ENCODE assay signal across 21 mouse cellular contexts in genomic region chr19:47780145-47780544, GRCm38 (mm10). TPM values are rescaled to one million over a fixed set of nuclear protein-coding genes. Genes with fewer than 3 reads are reported as not detected.
A peak's percentile ranks its signal among the peaks of the same experiment; 100 is the strongest.
DNase-seq lines count a peak whose midpoint lies in the region; ATAC-seq and TF ChIP-seq lines count a peak whose summit lies in the region.
"Had no signal": no experiment of that assay in that cellular context is flagged by ENCODE, and none has a peak within 500 bp of the region (broad histone marks: within the 10 kb centered on the region; RNA-seq: fewer than 3 reads in every experiment).

No protein-coding gene starts in this region.

- no peak for TF ChIP-seq CTCF in left cerebral cortex, adult 2 months (IDR thresholded peaks at IDR 0.05)
- no peak for TF ChIP-seq CTCF in brain, embryonic 14.5 days (IDR thresholded peaks at IDR 0.05; ENCODE audit: borderline replicate concordance, extremely low read depth, insufficient read depth, insufficient read length)

- TF ChIP-seq POLR2A in brain, embryonic 14.5 days (IDR thresholded peaks at IDR 0.05; ENCODE audit: borderline replicate concordance, extremely low read depth, insufficient read depth, insufficient read length, poor library complexity, severe bottlenecking), result no peak

- intact Hi-C loops in left cerebral cortex, postnatal 14 days (cut with DNase I), result no loop called here
- intact Hi-C loops in left cerebral cortex, adult 2 months (cut with DNase I), result no loop called here

- H3K27ac ChIP-seq in left cerebral cortex, adult 2 months, result no peak overlapping the region
- H3K27ac ChIP-seq: embryonic facial prominence, embryonic 13.5 days; gastrocnemius, adult 2 months; heart, adult 2 months; heart, embryonic 15.5 days; hindbrain, embryonic 13.5 days; hindbrain, postnatal 0 days had no signal

- DNase-seq in frontal cortex, postnatal 14 days (ENCODE audit: low spot score in 2 of 2), result no peak
- peak; percentile 28 to 54 for DNase-seq in left cerebral cortex, postnatal 14 days (ENCODE audit: low spot score in 2 of 2)
- DNase-seq in left cerebral cortex, adult 2 months (ENCODE audit: extremely low spot score in 1 of 2, low spot score in 2 of 2), result no peak
- DNase-seq in brain, embryonic 14.5 days (ENCODE audit: low read depth), result peak; percentile 18
- DNase-seq: adrenal gland, adult 8-10 months; adrenal gland, postnatal 36 days; cerebellum, adult 18-20 months; cerebellum, adult 9-11 months; cerebellum, postnatal 36 days; gastrocnemius, adult 2 months; gastrocnemius, postnatal 36 days; heart, adult 2 months; heart, postnatal 14 days had no signal

- ATAC-seq in frontal cortex, adult (ENCODE audit: low TSS enrichment), result peak; percentile 96
- ATAC-seq in activated CD4-positive, CD25-positive, alpha-beta regulatory T cell, adult 4 months, result no peak
- ATAC-seq: forebrain, embryonic 14.5 days; hindbrain, postnatal 0 days; Patski had no signal

- no peak overlapping the region for H3K4me3 ChIP-seq in left cerebral cortex, adult 2 months
- H3K4me3 ChIP-seq: embryonic facial prominence, embryonic 13.5 days; gastrocnemius, adult 2 months; heart, adult 2 months; heart, embryonic 15.5 days; hindbrain, embryonic 13.5 days had no signal

RNA-seq across cellular contexts. Expression of gene Sfr1, which starts 48.7 kb away (rescaled TPM):
- 100 to 1,000 TPM in 1 of 2 experiments, 10 to 100 TPM in 1; 97.9 to 102 TPM for total RNA-seq in left cerebral cortex, postnatal 14 days (2021)
- 10 to 100 TPM; 87.4 to 88.6 TPM for total RNA-seq in left cerebral cortex, adult 2 months (2021)
- polyA plus RNA-seq in brain, embryonic 14.5 days (2012; rRNA removed), result 96.2 and 107 TPM in 2 replicates
- polyA plus RNA-seq in activated CD4-positive, CD25-positive, alpha-beta regulatory T cell, adult 4 months (2017; shearing (Covaris generic)), result 100 to 1,000 TPM; 132 to 161 TPM

Comparison
In these comparisons a context has a peak if more than half of its experiments do, and no peak if none do; other contexts are left out.
1. DNase-seq: peak in left cerebral cortex, postnatal 14 days (2 of 2) and brain, embryonic 14.5 days (single experiment); none in frontal cortex, postnatal 14 days (0 of 2) and left cerebral cortex, adult 2 months (0 of 2).